ENCODE assay signal across 10 mouse cellular contexts in genomic region chr8:26272110-26272509, GRCm38 (mm10).
DNase-seq lines count a peak whose midpoint lies in the region; ATAC-seq and TF ChIP-seq lines count a peak whose summit lies in the region.
"Had no signal": no experiment of that assay in that cellular context is flagged by ENCODE, and none has a peak within 500 bp of the region (broad histone marks: within the 10 kb centered on the region; RNA-seq: fewer than 3 reads in every experiment).

No protein-coding gene starts in this region.

- 49% methylated on average over 4 of the region's 4 CpGs for WGBS in cerebellum, adult 2 months
- WGBS in liver, embryonic 14.5 days (ENCODE audit: insufficient replicate concordance), result 22% methylated on average over 4 of the region's 4 CpGs

- H3K4me3 ChIP-seq in cerebellum, adult 2 months (replicated peaks; ENCODE audit: insufficient read depth, low read depth, low read length), result no peak overlapping the region
- H3K4me3 ChIP-seq in layer of hippocampus, adult 2 months, result no peak overlapping the region
- H3K4me3 ChIP-seq in MEL (ENCODE audit: control insufficient read depth in 1 of 2, insufficient read depth in 1 of 2, low read depth in 2 of 2, low read length in 2 of 2), result no peak overlapping the region
- H3K4me3 ChIP-seq in liver, embryonic 14.5 days (ENCODE audit: insufficient read depth in 1 of 2, low read depth in 2 of 2, low read length in 2 of 2), result no peak overlapping the region
- H3K4me3 ChIP-seq: forebrain, embryonic 13.5 days had no signal

- TF ChIP-seq POLR2A in cerebellum, adult 2 months (IDR thresholded peaks at IDR 0.05; ENCODE audit: borderline replicate concordance, insufficient read depth, low read length), result no peak
- TF ChIP-seq POLR2A in MEL (IDR thresholded peaks at IDR 0.05; ENCODE audit: control insufficient read depth in 1 of 2, insufficient read depth in 1 of 2, low read depth in 1 of 2, low read length in 2 of 2, poor library complexity in 1 of 2), result no peak

- H3K9ac ChIP-seq in MEL (ENCODE audit: control insufficient read depth, low read depth, low read length, poor library complexity, severe bottlenecking), result no peak overlapping the region
- H3K9ac ChIP-seq in liver, embryonic 14.5 days (replicated peaks), result no peak overlapping the region
- H3K9ac ChIP-seq: forebrain, embryonic 13.5 days had no signal

- H3K79me2 ChIP-seq in MEL (ENCODE audit: control insufficient read depth, insufficient read depth, low read length, poor library complexity), result no peaks in the 10 kb centered on the region

- ATAC-seq in liver, embryonic 14.5 days (ENCODE audit: insufficient read depth), result no peak
- ATAC-seq: forebrain, embryonic 13.5 days had no signal

- no peak for DNase-seq in cerebellum, adult 2 months
- no peak for DNase-seq in cerebellum, adult 18-20 months
- DNase-seq in layer of hippocampus, adult 2 months (ENCODE audit: low spot score in 2 of 2), result no peak
- no peak for DNase-seq in layer of hippocampus, adult 11-12 months (ENCODE audit: low spot score)
- DNase-seq in MEL (ENCODE audit: low read depth, low spot score), result peak; percentile 39
- DNase-seq in liver, embryonic 14.5 days (ENCODE audit: low read depth in 3 of 3, low spot score in 3 of 3), result no peak
- DNase-seq in ovary, postnatal 14 days (ENCODE audit: low spot score), result no peak
- no peak for DNase-seq in right cerebral cortex, postnatal 4 days

- peak; percentile 52; the same call in 1 of the 2 replicates for TF ChIP-seq CTCF in cerebellum, adult 2 months (IDR thresholded peaks at IDR 0.05; ENCODE audit: borderline replicate concordance, insufficient read depth, low read depth, low read length)
- peak; percentile 74 for TF ChIP-seq CTCF in layer of hippocampus, adult 2 months (conservative IDR thresholded peaks at IDR 0.05)
- peak; percentile 53 to 56 (median 56) for TF ChIP-seq CTCF in MEL (IDR thresholded peaks at IDR 0.05 in 2 of 3, conservative IDR thresholded peaks at IDR 0.05 in 1 of 3; ENCODE audit: control insufficient read depth in 1 of 3, insufficient read depth in 1 of 3, low read depth in 2 of 3, low read length in 3 of 3, poor library complexity in 1 of 3, severe bottlenecking in 1 of 3)
- TF ChIP-seq CTCF in liver, embryonic 14.5 days (IDR thresholded peaks at IDR 0.05; ENCODE audit: low read depth), result peak; percentile 53

- H3K27ac ChIP-seq in cerebellum, adult 2 months (ENCODE audit: insufficient read depth, low read length), result no peak overlapping the region
- no peak overlapping the region for H3K27ac ChIP-seq in layer of hippocampus, adult 2 months
- H3K27ac ChIP-seq in MEL (ENCODE audit: control insufficient read depth, low read depth, low read length), result no peak overlapping the region
- H3K27ac ChIP-seq in liver, embryonic 14.5 days, result no peak overlapping the region
- H3K27ac ChIP-seq: forebrain, embryonic 13.5 days had no signal

- TF ChIP-seq EP300 in MEL (IDR thresholded peaks at IDR 0.05; ENCODE audit: low read depth in 1 of 2, low read length in 2 of 2), result no peak
- TF ChIP-seq EP300 in liver, embryonic 14.5 days (IDR thresholded peaks at IDR 0.05; ENCODE audit: low read depth), result no peak

- no peak overlapping the region for H3K4me2 ChIP-seq in liver, embryonic 14.5 days (ENCODE audit: low read depth)

- peak; percentile 56 for TF ChIP-seq RAD21 in MEL (IDR thresholded peaks at IDR 0.05; ENCODE audit: low read depth, low read length)

- no peaks in the 10 kb centered on the region; the same call in 1 of the 2 replicates for H3K27me3 ChIP-seq in cerebellum, adult 2 months (ENCODE audit: control insufficient read depth, insufficient read depth, low read length)
- no peaks in the 10 kb centered on the region for H3K27me3 ChIP-seq in MEL (ENCODE audit: control insufficient read depth in 1 of 2, insufficient read depth in 2 of 2, low read length in 2 of 2)
- H3K27me3 ChIP-seq in liver, embryonic 14.5 days (ENCODE audit: control insufficient read depth, insufficient read depth, low read length), result no peaks in the 10 kb centered on the region

- H3K4me1 ChIP-seq in cerebellum, adult 2 months (ENCODE audit: control insufficient read depth, insufficient read depth, low read length), result no peaks in the 10 kb centered on the region
- H3K4me1 ChIP-seq in MEL (ENCODE audit: control insufficient read depth in 1 of 2, insufficient read depth in 2 of 2, low read length in 2 of 2), result no peaks in the 10 kb centered on the region
- no peaks in the 10 kb centered on the region for H3K4me1 ChIP-seq in liver, embryonic 14.5 days (replicated peaks; ENCODE audit: control insufficient read depth in 2 of 2, insufficient read depth in 2 of 2, low read length in 1 of 2)

- no peaks in the 10 kb centered on the region for H3K36me3 ChIP-seq in MEL (ENCODE audit: control insufficient read depth in 1 of 2, insufficient read depth in 2 of 2, low read length in 2 of 2)
- no peaks in the 10 kb centered on the region for H3K36me3 ChIP-seq in liver, embryonic 14.5 days (replicated peaks; ENCODE audit: control insufficient read depth, insufficient read depth, low read depth)
- H3K36me3 ChIP-seq: G1E had no signal

- no peaks in the 10 kb centered on the region for H3K9me3 ChIP-seq in MEL (replicated peaks; ENCODE audit: insufficient read depth, low read length)
- H3K9me3 ChIP-seq in liver, embryonic 14.5 days (ENCODE audit: control insufficient read depth, low read length), result no peaks in the 10 kb centered on the region
- H3K9me3 ChIP-seq: forebrain, embryonic 13.5 days had no signal

TF ChIP-seq in MEL, 35 proteins besides CTCF, POLR2A, EP300 and RAD21:
- TF ChIP-seq TAL1 (IDR thresholded peaks at IDR 0.05; ENCODE audit: low read length) (no peak), POLR2AphosphoS5 (IDR thresholded peaks at IDR 0.05; ENCODE audit: borderline replicate concordance, low read depth, low read length) (no peak), NRF1 (IDR thresholded peaks at IDR 0.05; ENCODE audit: insufficient read depth, low read depth, low read length, poor library complexity, severe bottlenecking) (no peak), MYC (IDR thresholded peaks at IDR 0.05; ENCODE audit: low read depth, low read length) (no peak), NELFE (IDR thresholded peaks at IDR 0.05; ENCODE audit: low read depth, low read length) (no peak), SMC3 (IDR thresholded peaks at IDR 0.05; ENCODE audit: low read depth, low read length) (peak; percentile 59), ZC3H11A (IDR thresholded peaks at IDR 0.05; ENCODE audit: low read depth, low read length) (peak; percentile 18; the same call in 1 of the 2 replicates)
TF ChIP-seq in MEL: peak in this region for 2.
